Mouse (Mus musculus) MEL (cell line): ENCODE measurements around the gene Tap2. TPM values are rescaled to one million over a fixed set of nuclear protein-coding genes. Genes with fewer than 3 reads are reported as not detected.

Source experiments
- DNase-seq: peaks from one replicate; pipeline ENCODE4 v3.0.0; 2011; ENCODE audit warnings: low read depth, low spot score
- H3K27ac ChIP-seq: 2 replicates; pipeline ENCODE4 v1.5.1; 2012; ENCODE audit warnings: low read depth, mild to moderate bottlenecking, control low read depth, low read length, moderate library complexity; ENCODE audit not compliant: control insufficient read depth
- H3K27me3 ChIP-seq, 2 experiments: fragments of 150-350 bp in 1 of 2; sonication (generic) in 1 of 2; 2 replicates each; pipeline ENCODE4 v1.6.1; 2012; ENCODE audit warnings: low read length in 2 of 2, mild to moderate bottlenecking in 2 of 2, improper control_type of control experiment in 1 of 2, moderate library complexity in 1 of 2; ENCODE audit not compliant: insufficient read depth in 2 of 2, control insufficient read depth in 1 of 2
- H3K36me3 ChIP-seq, 2 experiments: 2 replicates each; pipeline ENCODE4 v1.6.1; 2012 to 2014; ENCODE audit warnings: low read length in 2 of 2, improper control_type of control experiment in 1 of 2, inconsistent platforms in 1 of 2, mild to moderate bottlenecking in 1 of 2; ENCODE audit not compliant: insufficient read depth in 2 of 2, control insufficient read depth in 1 of 2
- H3K4me1 ChIP-seq, 2 experiments: fragments of 150-350 bp in 1 of 2; sonication (generic) in 1 of 2; 2 replicates each; pipeline ENCODE4 v1.6.1; 2012; ENCODE audit warnings: low read length in 2 of 2, improper control_type of control experiment in 1 of 2, mild to moderate bottlenecking in 1 of 2; ENCODE audit not compliant: insufficient read depth in 2 of 2, control insufficient read depth in 1 of 2
- H3K4me3 ChIP-seq, 2 experiments: fragments of 150-350 bp in 1 of 2; sonication (generic) in 1 of 2; 2 replicates each; pipeline ENCODE4 v1.5.1; 2012; ENCODE audit warnings: low read depth in 2 of 2, low read length in 2 of 2, mild to moderate bottlenecking in 2 of 2, moderate library complexity in 2 of 2, control low read depth in 1 of 2, improper control_type of control experiment in 1 of 2; ENCODE audit not compliant: control insufficient read depth in 1 of 2, insufficient read depth in 1 of 2
- H3K79me2 ChIP-seq: 2 replicates; pipeline ENCODE4 v1.6.1; 2012; ENCODE audit warnings: mild to moderate bottlenecking, low read length, moderate library complexity; ENCODE audit not compliant: control insufficient read depth, poor library complexity, insufficient read depth
- H3K9ac ChIP-seq: 2 replicates; pipeline ENCODE4 v1.6.1; 2012; ENCODE audit warnings: low read depth, mild to moderate bottlenecking, control low read depth, low read length, moderate library complexity; ENCODE audit not compliant: control insufficient read depth, poor library complexity, severe bottlenecking
- H3K9me3 ChIP-seq: fragments of 150-350 bp; sonication (generic); replicated peaks from 2 replicates; pipeline ENCODE4 v1.6.1; 2012; ENCODE audit warnings: mild to moderate bottlenecking, low read length, improper control_type of control experiment, moderate library complexity; ENCODE audit not compliant: insufficient read depth
- CTCF ChIP-seq, 3 experiments: IDR thresholded peaks in 2 of 3; conservative IDR thresholded peaks in 1 of 3; 2 replicates each; pipeline ENCODE4 v1.5.1; 2011 to 2012; ENCODE audit warnings: low read length in 3 of 3, low read depth in 2 of 3, mild to moderate bottlenecking in 2 of 3, improper control_type of control experiment in 1 of 3, inconsistent platforms in 1 of 3, mixed read lengths in 1 of 3, moderate library complexity in 1 of 3; ENCODE audit not compliant: control insufficient read depth in 1 of 3, insufficient read depth in 1 of 3, poor library complexity in 1 of 3, severe bottlenecking in 1 of 3
- ETS1 ChIP-seq: IDR thresholded peaks from 2 replicates; pipeline ENCODE4 v1.6.1; 2012; ENCODE audit warnings: low read depth, mild to moderate bottlenecking, inconsistent platforms, low read length, improper control_type of control experiment, moderate library complexity
- GABPA ChIP-seq: IDR thresholded peaks from 2 replicates; pipeline ENCODE4 v1.6.1; 2012; ENCODE audit warnings: low read depth, mild to moderate bottlenecking, inconsistent platforms, low read length, improper control_type of control experiment, moderate library complexity
- HCFC1 ChIP-seq: IDR thresholded peaks from 2 replicates; pipeline ENCODE4 v1.6.1; 2012; ENCODE audit warnings: low read depth, mild to moderate bottlenecking, inconsistent platforms, low read length, improper control_type of control experiment, moderate library complexity
- MAX ChIP-seq: IDR thresholded peaks from 2 replicates; pipeline ENCODE4 v1.6.1; 2011; ENCODE audit warnings: low read length, improper control_type of control experiment
- MXI1 ChIP-seq: IDR thresholded peaks from 2 replicates; pipeline ENCODE4 v1.6.1; 2011; ENCODE audit warnings: mild to moderate bottlenecking, low read depth, low read length, improper control_type of control experiment
- MYB ChIP-seq: IDR thresholded peaks from 2 replicates; pipeline ENCODE4 v1.6.1; 2011; ENCODE audit warnings: mild to moderate bottlenecking, low read depth, low read length, improper control_type of control experiment
- NELFE ChIP-seq: IDR thresholded peaks from 2 replicates; pipeline ENCODE4 v1.6.1; 2011; ENCODE audit warnings: low read depth, low read length, improper control_type of control experiment
- POLR2A ChIP-seq, 2 experiments: IDR thresholded peaks; 2 replicates each; pipeline ENCODE4 v1.6.1; 2011 to 2012; ENCODE audit warnings: low read length in 2 of 2, mild to moderate bottlenecking in 2 of 2, control low read depth in 1 of 2, improper control_type of control experiment in 1 of 2, low read depth in 1 of 2, moderate library complexity in 1 of 2; ENCODE audit not compliant: control insufficient read depth in 1 of 2, insufficient read depth in 1 of 2, poor library complexity in 1 of 2
- POLR2AphosphoS2 ChIP-seq: IDR thresholded peaks from 2 replicates; pipeline ENCODE4 v1.6.1; 2011; ENCODE audit warnings: low read length, improper control_type of control experiment
- RAD21 ChIP-seq: IDR thresholded peaks from 2 replicates; pipeline ENCODE4 v1.6.1; 2011; ENCODE audit warnings: mild to moderate bottlenecking, low read depth, low read length, improper control_type of control experiment
- SIN3A ChIP-seq: IDR thresholded peaks from 2 replicates; pipeline ENCODE4 v1.6.1; 2012; ENCODE audit warnings: low read length, improper control_type of control experiment, inconsistent platforms
- SMC3 ChIP-seq: IDR thresholded peaks from 2 replicates; pipeline ENCODE4 v1.6.1; 2011; ENCODE audit warnings: low read depth, low read length, improper control_type of control experiment
- TAL1 ChIP-seq: IDR thresholded peaks from 2 replicates; pipeline ENCODE4 v1.6.1; 2012; ENCODE audit warnings: mild to moderate bottlenecking, inconsistent platforms, low read length, moderate library complexity, mixed read lengths
- TBP ChIP-seq: IDR thresholded peaks from 2 replicates; pipeline ENCODE4 v1.8.0; 2011; ENCODE audit warnings: low read depth, low read length, improper control_type of control experiment
- ZMIZ1 ChIP-seq: IDR thresholded peaks from 2 replicates; pipeline ENCODE4 v1.6.1; 2012; ENCODE audit warnings: low read depth, mild to moderate bottlenecking, inconsistent platforms, low read length, improper control_type of control experiment, moderate library complexity
- polyA plus RNA-seq, 2 experiments: library from polyadenylated mRNA; stranded (reverse) in 1 of 2; unstranded in 1 of 2; fragments of >175 nt in 1 of 2; fragments of >200 nt in 1 of 2; gene quantifications; 2 replicates each; pipeline versions ENCODE4 v1.2.1 to v1.2.4; 2012; ENCODE audit warnings: low replicate concordance in 2 of 2, low read depth in 1 of 2; ENCODE audit not compliant: insufficient read length in 2 of 2, insufficient read depth in 1 of 2, missing spikeins in 1 of 2
- total RNA-seq: library from RNA; depleted of rRNA; stranded (reverse); fragments of 300-350 nt; gene quantifications from 2 replicates; pipeline ENCODE4 v1.2.3, GENCODE M21; 2012

Gene Tap2
- total and polyA plus RNA-seq, 3 experiments = 48.5 to 63.0 TPM; not detected in 1

DNA sequence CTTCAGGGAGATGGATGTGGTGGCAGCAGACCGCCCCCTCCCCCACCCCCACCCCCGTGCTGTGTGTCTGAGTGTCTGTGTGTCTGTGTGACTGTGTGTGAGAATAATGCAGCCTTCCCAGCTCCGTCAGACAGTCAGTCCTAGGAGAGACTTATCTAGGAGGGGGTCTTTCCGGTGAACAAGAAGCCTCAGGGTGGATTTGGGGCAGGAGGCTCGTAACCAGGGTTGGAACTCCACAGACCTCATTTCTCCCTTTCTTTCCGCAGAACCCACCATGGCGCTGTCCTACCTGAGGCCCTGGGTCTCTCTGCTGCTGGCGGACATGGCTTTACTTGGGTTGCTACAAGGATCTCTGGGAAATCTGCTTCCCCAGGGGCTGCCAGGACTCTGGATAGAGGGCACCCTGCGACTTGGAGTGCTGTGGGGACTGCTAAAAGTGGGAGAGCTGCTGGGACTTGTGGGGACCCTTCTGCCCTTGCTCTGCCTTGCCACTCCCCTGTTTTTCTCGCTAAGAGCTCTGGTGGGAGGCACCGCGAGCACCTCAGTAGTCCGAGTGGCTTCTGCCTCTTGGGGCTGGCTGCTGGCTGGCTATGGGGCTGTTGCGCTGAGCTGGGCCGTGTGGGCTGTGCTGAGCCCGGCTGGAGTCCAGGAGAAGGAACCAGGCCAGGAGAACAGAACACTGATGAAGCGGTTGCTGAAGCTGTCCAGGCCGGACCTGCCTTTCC, 1.9 kb downstream of the Tap2 start:
- peaks cover 5 to 26% of the 10 kb centered on the region in 2 experiments for H3K4me1 ChIP-seq
- TF ChIP-seq ETS1 = 0 out of 2 replicates have a peak, but pooled peaks have one; percentile 38
- TF ChIP-seq POLR2A (IDR thresholded peaks at IDR 0.05; ENCODE audit: control insufficient read depth in 1 of 2, insufficient read depth in 1 of 2, low read depth in 1 of 2, low read length in 2 of 2, poor library complexity in 1 of 2) = peak; percentile 3 to 43; a peak in 1 of 4 replicates
- TF ChIP-seq MXI1 = peak; percentile 11; the same call in 1 of the 2 replicates
- peak; percentile 39; the same call in 1 of the 2 replicates for TF ChIP-seq ZMIZ1
- no peak for TF ChIP-seq TAL1
- peak overlapping the region; percentile 65 to 97 for H3K4me3 ChIP-seq
- H3K9me3 ChIP-seq = no peaks in the 10 kb centered on the region
- no peaks in the 10 kb centered on the region for H3K27me3 ChIP-seq
- DNase-seq = peak; percentile 74
- peak overlapping the region; percentile 65 for H3K27ac ChIP-seq
- H3K79me2 ChIP-seq = peaks cover 13% of the 10 kb centered on the region
- H3K9ac ChIP-seq = peak overlapping the region; percentile 96
- H3K36me3 ChIP-seq = peaks cover 0 to 13% of the 10 kb centered on the region in 2 experiments; a peak in 2 of 4 replicates

- TF ChIP-seq POLR2A (IDR thresholded peaks at IDR 0.05; ENCODE audit: control insufficient read depth in 1 of 2, insufficient read depth in 1 of 2, low read depth in 1 of 2, low read length in 2 of 2, poor library complexity in 1 of 2) = peak in 1 of 2 experiments; percentile 69; a peak in 2 of 4 replicates
- peak; percentile 48 to 78 (median 76) for TF ChIP-seq CTCF (IDR thresholded peaks at IDR 0.05 in 2 of 3, conservative IDR thresholded peaks at IDR 0.05 in 1 of 3; ENCODE audit: control insufficient read depth in 1 of 3, insufficient read depth in 1 of 3, low read depth in 2 of 3, low read length in 3 of 3, poor library complexity in 1 of 3, severe bottlenecking in 1 of 3)
- TF ChIP-seq SIN3A = peak; percentile 43; the same call in 1 of the 2 replicates
- TF ChIP-seq HCFC1 = 0 out of 2 replicates have a peak, but pooled peaks have one; percentile 38
- peak; percentile 74 for TF ChIP-seq TBP
- TF ChIP-seq POLR2AphosphoS2 = no peak
- peak; percentile 43 for TF ChIP-seq NELFE
- TF ChIP-seq MYB = no peak
- peak; percentile 52 for TF ChIP-seq SMC3
- TF ChIP-seq MAX = no peak
- TF ChIP-seq ETS1 = peak; percentile 8; the same call in 1 of the 2 replicates
- TF ChIP-seq RAD21 = peak; percentile 41
- no peak for TF ChIP-seq GABPA
- TF ChIP-seq, all 39 proteins: peak for 9
- Histone ChIP-seq H3K9me3 (no peaks in the 10 kb centered on the region), H3K4me3 (peak overlapping the region; percentile 65 to 97), H3K36me3 (peaks cover 0 to 13% of the 10 kb centered on the region in 2 experiments; a peak in 2 of 4 replicates), H3K9ac (peak overlapping the region; percentile 96), H3K4me1 (peaks cover 5 to 29% of the 10 kb centered on the region in 2 experiments), H3K27ac (peak overlapping the region; percentile 65), H3K79me2 (peaks cover 13% of the 10 kb centered on the region), H3K27me3 (no peaks in the 10 kb centered on the region)
- peak; percentile 89 for DNase-seq
Observed at GRCm38 (mm10) chr17:34205746-34206176, 2.4 kb downstream of the Tap2 start.
